Mouse (Mus musculus): ENCODE results near the gene Lyzl4. TPM values are rescaled to one million over a fixed set of nuclear protein-coding genes. Genes with fewer than 3 reads are reported as not detected.

Gene Lyzl4
- total and polyA plus RNA-seq, 3 experiments = not detected

GRCm38 (mm10) chr9:121541530-121541929 lies 100.4 kb downstream of the Lyzl4 start:
- H3K9me3 ChIP-seq (replicated peaks; ENCODE audit: insufficient read depth, low read length) = no peaks in the 10 kb centered on the region
- no peak overlapping the region for H3K4me3 ChIP-seq (ENCODE audit: control insufficient read depth in 1 of 2, insufficient read depth in 1 of 2, low read depth in 2 of 2, low read length in 2 of 2)
- no peak for TF ChIP-seq TAL1 (IDR thresholded peaks at IDR 0.05; ENCODE audit: low read length)
- no peak for TF ChIP-seq ETS1 (IDR thresholded peaks at IDR 0.05; ENCODE audit: low read depth, low read length)
- no peak overlapping the region for H3K9ac ChIP-seq (ENCODE audit: control insufficient read depth, low read depth, low read length, poor library complexity, severe bottlenecking)
- H3K79me2 ChIP-seq (ENCODE audit: control insufficient read depth, insufficient read depth, low read length, poor library complexity) = no peaks in the 10 kb centered on the region
- H3K27ac ChIP-seq (ENCODE audit: control insufficient read depth, low read depth, low read length) = no peak overlapping the region
- H3K4me1 ChIP-seq (ENCODE audit: control insufficient read depth in 1 of 2, insufficient read depth in 2 of 2, low read length in 2 of 2) = no peaks in the 10 kb centered on the region
- no peaks in the 10 kb centered on the region for H3K36me3 ChIP-seq (ENCODE audit: control insufficient read depth in 1 of 2, insufficient read depth in 2 of 2, low read length in 2 of 2)
- H3K27me3 ChIP-seq (ENCODE audit: control insufficient read depth in 1 of 2, insufficient read depth in 2 of 2, low read length in 2 of 2) = peaks cover 0 to 2% of the 10 kb centered on the region in 2 experiments; a peak in 1 of 4 replicates
- DNase-seq (ENCODE audit: low read depth, low spot score) = no peak

- no peak for DNase-seq (ENCODE audit: low read depth, low spot score)
- Histone ChIP-seq H3K9ac (ENCODE audit: control insufficient read depth, low read depth, low read length, poor library complexity, severe bottlenecking) (no peak overlapping the region), H3K27me3 (ENCODE audit: control insufficient read depth in 1 of 2, insufficient read depth in 2 of 2, low read length in 2 of 2) (peaks cover 0 to 4% of the 10 kb centered on the region in 2 experiments; a peak in 1 of 4 replicates), H3K36me3 (ENCODE audit: control insufficient read depth in 1 of 2, insufficient read depth in 2 of 2, low read length in 2 of 2) (no peaks in the 10 kb centered on the region), H3K27ac (ENCODE audit: control insufficient read depth, low read depth, low read length) (no peak overlapping the region), H3K4me1 (ENCODE audit: control insufficient read depth in 1 of 2, insufficient read depth in 2 of 2, low read length in 2 of 2) (no peaks in the 10 kb centered on the region), H3K4me3 (ENCODE audit: control insufficient read depth in 1 of 2, insufficient read depth in 1 of 2, low read depth in 2 of 2, low read length in 2 of 2) (no peak overlapping the region), H3K79me2 (ENCODE audit: control insufficient read depth, insufficient read depth, low read length, poor library complexity) (no peaks in the 10 kb centered on the region), H3K9me3 (replicated peaks; ENCODE audit: insufficient read depth, low read length) (no peaks in the 10 kb centered on the region)
- TF ChIP-seq GATA1 (IDR thresholded peaks at IDR 0.05; ENCODE audit: low read depth, low read length) = no peak
- TF ChIP-seq UBTF (IDR thresholded peaks at IDR 0.05; ENCODE audit: borderline replicate concordance, insufficient read depth, low read depth, low read length) = no peak
- no peak for TF ChIP-seq MAFK (IDR thresholded peaks at IDR 0.05; ENCODE audit: borderline replicate concordance, low read depth, low read length)
- TF ChIP-seq USF2 (IDR thresholded peaks at IDR 0.05; ENCODE audit: borderline replicate concordance in 1 of 2, insufficient read depth in 1 of 2, low read depth in 1 of 2, low read length in 2 of 2) = no peak
- TF ChIP-seq TCF12 (IDR thresholded peaks at IDR 0.05; ENCODE audit: low read depth, low read length) = no peak
- no peak for TF ChIP-seq SMC3 (IDR thresholded peaks at IDR 0.05; ENCODE audit: low read depth, low read length)
- TF ChIP-seq MYB (IDR thresholded peaks at IDR 0.05; ENCODE audit: low read depth, low read length) = no peak
- no peak for TF ChIP-seq TBP (IDR thresholded peaks at IDR 0.05; ENCODE audit: low read depth, low read length)
- TF ChIP-seq TAL1 (IDR thresholded peaks at IDR 0.05; ENCODE audit: low read length) = no peak
- no peak for TF ChIP-seq NELFE (IDR thresholded peaks at IDR 0.05; ENCODE audit: low read depth, low read length)
- TF ChIP-seq MAZ (IDR thresholded peaks at IDR 0.05; ENCODE audit: low read depth, low read length) = no peak
- no peak for TF ChIP-seq GABPA (IDR thresholded peaks at IDR 0.05; ENCODE audit: low read depth, low read length)
- no peak for TF ChIP-seq CTCF (IDR thresholded peaks at IDR 0.05 in 2 of 3, conservative IDR thresholded peaks at IDR 0.05 in 1 of 3; ENCODE audit: control insufficient read depth in 1 of 3, insufficient read depth in 1 of 3, low read depth in 2 of 3, low read length in 3 of 3, poor library complexity in 1 of 3, severe bottlenecking in 1 of 3)
- no peak for TF ChIP-seq MXI1 (IDR thresholded peaks at IDR 0.05; ENCODE audit: low read depth, low read length)
- no peak for TF ChIP-seq RAD21 (IDR thresholded peaks at IDR 0.05; ENCODE audit: low read depth, low read length)
- TF ChIP-seq CHD1 (IDR thresholded peaks at IDR 0.05; ENCODE audit: low read depth, low read length) = no peak
- TF ChIP-seq CHD2 (IDR thresholded peaks at IDR 0.05; ENCODE audit: low read length) = no peak
- no peak for TF ChIP-seq ZC3H11A (IDR thresholded peaks at IDR 0.05; ENCODE audit: low read depth, low read length)
- no peak for TF ChIP-seq ZMIZ1 (IDR thresholded peaks at IDR 0.05; ENCODE audit: low read depth, low read length)
Measured at GRCm38 (mm10) chr9:121532626-121533025, 109.3 kb downstream of the Lyzl4 start.
